Mouse (Mus musculus): ENCODE measurements around the gene Ipo5. TPM values are rescaled to one million over a fixed set of nuclear protein-coding genes. Genes with fewer than 3 reads are reported as not detected.

Gene Ipo5
- polyA plus RNA-seq, 1 experiment from 2014 or later, result 57.3 TPM

DNA sequence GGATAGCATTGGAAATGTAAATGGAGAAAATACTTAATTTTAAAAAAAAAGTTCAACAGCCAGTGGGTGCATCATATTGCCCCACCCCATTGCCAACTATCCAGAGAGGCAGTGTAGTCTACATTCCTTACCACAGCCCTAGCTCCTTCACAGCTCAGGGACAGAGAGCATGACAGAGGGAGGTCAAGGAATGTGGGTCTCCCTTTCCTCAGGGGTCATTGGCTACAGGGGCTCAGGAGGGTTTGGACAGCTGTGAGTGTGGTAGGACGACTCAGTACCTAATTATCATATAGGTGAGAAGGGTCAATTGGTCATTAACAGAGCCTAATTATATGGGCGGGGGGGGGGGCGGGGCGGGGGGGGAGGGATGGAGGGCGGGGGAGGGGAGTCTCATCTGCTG lies 30.4 kb upstream of the Ipo5 start:
- WGBS (ENCODE audit: insufficient replicate concordance), result 67% methylated on average over 2 of the region's 5 CpGs
- no peaks in the 10 kb centered on the region for H3K9me3 ChIP-seq (replicated peaks)

DNA sequence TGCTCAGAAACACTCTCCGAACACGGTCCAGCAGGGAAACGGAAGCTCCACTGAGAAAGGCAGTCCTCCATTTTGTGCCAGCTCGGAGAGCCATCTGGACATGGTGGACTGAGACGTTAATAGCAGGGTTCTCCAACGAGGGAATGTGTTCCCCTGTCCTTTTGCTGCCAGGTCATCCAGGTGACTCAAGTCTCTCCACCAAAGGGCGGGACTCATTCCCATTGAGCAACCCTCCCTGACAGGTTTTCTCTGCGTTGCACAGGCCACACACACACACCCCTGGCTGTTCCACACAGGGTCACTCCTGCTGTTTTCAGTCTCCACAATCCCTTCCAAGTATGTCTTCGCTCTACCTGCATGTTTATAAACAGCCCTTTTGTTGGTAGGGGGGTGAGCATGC lies 30.0 kb upstream of the Ipo5 start:
- 74% methylated on average over 9 of the region's 9 CpGs for WGBS (ENCODE audit: insufficient replicate concordance)
- Histone ChIP-seq H3K4me2 (no peak overlapping the region), H3K4me3 (replicated peaks) (no peak overlapping the region), H3K9ac (no peak overlapping the region), H3K27me3 (no peaks in the 10 kb centered on the region), H3K9me3 (replicated peaks) (no peaks in the 10 kb centered on the region), H3K4me1 (replicated peaks) (0 out of 2 replicates have a peak, but pooled peaks cover 4% of the 10 kb centered on the region), H3K36me3 (no peaks in the 10 kb centered on the region), H3K27ac (no peak overlapping the region)
- DNase-seq, result no peak
- no peak for ATAC-seq (ENCODE audit: low read depth)

More for the DNA sequence above, 30.4 kb upstream of the Ipo5 start:
- no peak for ATAC-seq (ENCODE audit: low read depth)
- Histone ChIP-seq H3K27me3 (no peaks in the 10 kb centered on the region), H3K9ac (no peak overlapping the region), H3K36me3 (no peaks in the 10 kb centered on the region), H3K4me3 (replicated peaks) (no peak overlapping the region), H3K27ac (no peak overlapping the region), H3K4me2 (no peak overlapping the region), H3K4me1 (replicated peaks) (0 out of 2 replicates have a peak, but pooled peaks cover 4% of the 10 kb centered on the region)
- no peak for DNase-seq

DNA sequence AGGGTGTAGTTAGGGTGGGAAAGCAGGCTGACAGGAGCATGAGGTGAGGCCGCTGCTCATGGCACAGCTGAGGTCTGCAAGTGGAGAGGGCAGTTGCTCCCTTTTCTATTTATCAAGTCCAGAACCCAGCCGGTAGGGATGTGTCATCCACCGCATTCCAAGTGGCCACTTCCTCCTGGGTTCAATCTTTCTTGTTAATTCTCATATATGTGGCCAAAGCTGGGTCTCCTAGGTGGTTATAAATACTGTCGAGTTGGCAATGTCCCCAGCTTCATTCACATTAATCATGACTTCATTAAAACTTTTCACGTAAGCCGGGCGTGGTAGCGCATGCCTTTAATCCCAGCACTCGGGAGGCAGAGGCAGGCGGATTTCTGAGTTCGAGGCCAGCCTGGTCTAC lies 22.3 kb upstream of the Ipo5 start:
- Histone ChIP-seq H3K4me3 (replicated peaks) (no peak overlapping the region), H3K27me3 (no peaks in the 10 kb centered on the region), H3K4me2 (no peak overlapping the region), H3K27ac (no peak overlapping the region), H3K4me1 (replicated peaks) (no peaks in the 10 kb centered on the region), H3K9ac (no peak overlapping the region), H3K36me3 (no peaks in the 10 kb centered on the region), H3K9me3 (replicated peaks) (no peaks in the 10 kb centered on the region)
- DNase-seq (no peak), ATAC-seq (ENCODE audit: low read depth) (no peak)
- 67% methylated on average over 11 of the region's 11 CpGs for WGBS (ENCODE audit: insufficient replicate concordance)

DNA sequence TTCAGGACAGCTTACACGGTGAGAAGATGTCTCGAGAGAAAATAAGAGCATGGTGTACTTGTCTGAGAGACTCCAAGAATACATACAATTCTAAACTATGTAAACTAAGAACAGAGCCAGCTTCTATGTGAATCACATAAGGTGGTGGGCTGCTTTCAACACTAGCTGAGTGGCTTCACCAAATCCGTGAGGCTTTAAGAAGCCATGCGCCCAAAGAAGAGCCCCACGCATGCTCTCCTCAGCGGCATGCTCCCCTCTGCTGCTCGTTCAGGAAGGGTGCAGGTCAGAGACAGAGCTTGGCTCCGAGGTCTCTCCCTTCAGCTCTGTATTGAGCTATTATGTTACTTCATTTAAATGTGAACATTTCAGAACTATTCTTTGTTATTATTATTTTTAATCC lies 18.7 kb upstream of the Ipo5 start:
- no peaks in the 10 kb centered on the region for H3K4me1 ChIP-seq (replicated peaks)
- no peaks in the 10 kb centered on the region for H3K27me3 ChIP-seq
- no peak overlapping the region for H3K27ac ChIP-seq
- H3K4me2 ChIP-seq, result no peak overlapping the region
- no peak overlapping the region for H3K9ac ChIP-seq
- ATAC-seq (ENCODE audit: low read depth), result no peak
- 59% methylated on average over 8 of the region's 8 CpGs for WGBS (ENCODE audit: insufficient replicate concordance)
- no peak overlapping the region for H3K4me3 ChIP-seq (replicated peaks)
- no peaks in the 10 kb centered on the region for H3K9me3 ChIP-seq (replicated peaks)
- H3K36me3 ChIP-seq, result no peaks in the 10 kb centered on the region
- no peak for DNase-seq

DNA sequence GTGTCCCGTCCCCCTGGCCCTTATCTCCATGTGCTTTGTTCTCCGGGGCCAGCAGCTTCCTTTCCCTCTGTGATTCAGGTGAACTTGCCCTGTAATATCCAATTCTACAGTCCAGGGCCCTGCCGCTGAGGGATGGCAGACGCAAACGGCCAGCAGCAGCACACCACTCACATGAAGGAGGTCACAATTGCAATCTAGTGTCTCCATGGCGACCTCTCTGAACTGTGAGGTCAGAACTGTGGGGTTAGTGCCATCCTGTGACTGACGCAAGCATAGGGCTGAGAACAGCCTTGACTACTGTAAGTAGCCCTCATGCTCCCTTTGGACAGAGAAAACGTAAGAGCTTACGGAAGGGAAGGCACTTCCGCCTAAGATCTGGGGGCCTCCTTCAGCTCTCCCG lies 14.4 kb upstream of the Ipo5 start:
- H3K27ac ChIP-seq, result no peak overlapping the region
- H3K4me1 ChIP-seq (replicated peaks), result no peaks in the 10 kb centered on the region
- DNase-seq, result no peak
- 69% methylated on average over 11 of the region's 11 CpGs for WGBS (ENCODE audit: insufficient replicate concordance)
- no peak overlapping the region for H3K9ac ChIP-seq
- no peak overlapping the region for H3K4me3 ChIP-seq (replicated peaks)
- no peak overlapping the region for H3K4me2 ChIP-seq
- no peaks in the 10 kb centered on the region for H3K27me3 ChIP-seq
- no peaks in the 10 kb centered on the region for H3K36me3 ChIP-seq
- no peaks in the 10 kb centered on the region for H3K9me3 ChIP-seq (replicated peaks)
- ATAC-seq (ENCODE audit: low read depth), result no peak

DNA sequence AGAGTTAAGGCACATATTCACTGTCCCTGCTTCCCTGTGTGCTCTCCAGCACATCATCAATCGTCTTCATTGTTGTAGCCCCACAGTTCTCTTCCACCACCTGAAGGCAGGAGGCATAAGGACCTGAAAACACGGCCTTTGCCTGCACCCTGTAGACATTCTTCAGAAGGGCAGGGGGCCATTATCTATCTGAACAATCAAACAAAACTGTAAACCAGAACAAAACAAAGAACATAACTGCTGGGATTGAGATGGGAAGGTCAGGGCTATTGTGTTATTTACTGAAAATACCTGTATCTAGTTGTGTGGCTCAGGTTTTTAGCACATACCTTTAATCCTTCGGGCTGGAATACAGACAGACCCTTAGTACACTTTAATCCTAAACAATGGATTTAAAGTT lies 12.1 kb upstream of the Ipo5 start:
- Histone ChIP-seq H3K4me2 (no peak overlapping the region), H3K27ac (no peak overlapping the region), H3K27me3 (no peaks in the 10 kb centered on the region), H3K9ac (no peak overlapping the region), H3K9me3 (replicated peaks) (no peaks in the 10 kb centered on the region), H3K36me3 (no peaks in the 10 kb centered on the region), H3K4me3 (replicated peaks) (no peak overlapping the region), H3K4me1 (replicated peaks) (no peaks in the 10 kb centered on the region)
- no peak for ATAC-seq (ENCODE audit: low read depth)
- no peak for DNase-seq
- WGBS (ENCODE audit: insufficient replicate concordance), result 61% methylated on average over 3 of the region's 3 CpGs

DNA sequence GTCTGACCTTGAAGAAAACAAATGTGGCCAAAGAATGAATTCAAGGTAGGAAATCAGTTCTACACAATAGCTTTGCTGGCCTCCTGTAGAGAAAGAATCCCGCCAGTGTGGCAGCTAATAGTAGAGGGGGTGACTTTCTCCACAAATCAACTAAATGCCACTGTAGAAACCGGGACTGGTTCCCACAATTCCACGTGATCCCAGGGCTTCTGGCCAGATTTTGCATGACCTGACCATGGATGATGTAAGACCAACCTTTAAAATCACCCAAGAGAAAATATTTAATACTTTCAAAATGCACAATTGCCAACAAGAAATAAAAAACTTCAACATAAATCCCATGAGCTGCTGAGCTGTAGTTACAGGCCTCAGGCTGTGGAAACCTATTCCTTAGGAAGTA lies 1.6 kb upstream of the Ipo5 start:
- H3K27ac ChIP-seq, result no peak overlapping the region
- H3K4me3 ChIP-seq (replicated peaks), result no peak overlapping the region
- H3K9me3 ChIP-seq (replicated peaks), result no peaks in the 10 kb centered on the region
- 76% methylated on average over 3 of the region's 3 CpGs for WGBS (ENCODE audit: insufficient replicate concordance)
- peaks cover 29% of the 10 kb centered on the region for H3K4me1 ChIP-seq (replicated peaks)
- no peaks in the 10 kb centered on the region for H3K36me3 ChIP-seq
- ATAC-seq (ENCODE audit: low read depth) (no peak), DNase-seq (no peak)
- no peak overlapping the region for H3K9ac ChIP-seq
- peak overlapping the region; percentile 92; the same call in 1 of the 2 replicates for H3K4me2 ChIP-seq
- H3K27me3 ChIP-seq, result no peaks in the 10 kb centered on the region

DNA sequence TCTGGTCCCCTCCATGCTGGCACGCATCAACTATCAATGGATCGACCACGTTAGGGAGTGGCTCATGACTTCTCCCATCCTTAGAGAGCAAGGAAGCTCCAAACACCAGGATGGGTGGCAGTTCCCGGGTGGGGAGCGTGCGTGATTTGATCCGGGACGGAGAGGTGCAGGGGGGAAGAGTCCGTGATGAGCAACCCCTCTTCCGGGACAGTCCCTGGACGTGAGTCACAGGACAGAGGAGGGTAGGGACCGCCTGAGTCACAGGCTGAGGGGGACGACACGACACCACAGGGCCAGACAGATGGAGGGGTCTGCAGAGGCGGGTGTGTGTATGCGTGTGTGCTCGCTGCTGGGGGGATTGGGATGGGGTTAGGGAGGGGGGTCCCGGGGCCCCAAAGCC lies 704 bp upstream of the Ipo5 start:
- peak; percentile 59 for ATAC-seq (ENCODE audit: low read depth)
- Histone ChIP-seq H3K4me1 (replicated peaks) (peaks cover 29% of the 10 kb centered on the region), H3K9ac (peak overlapping the region; percentile 83), H3K36me3 (no peaks in the 10 kb centered on the region), H3K4me3 (replicated peaks) (peak overlapping the region; percentile 88), H3K4me2 (peak overlapping the region; percentile 92), H3K27ac (peak overlapping the region; percentile 65), H3K9me3 (replicated peaks) (no peaks in the 10 kb centered on the region), H3K27me3 (no peaks in the 10 kb centered on the region)
- DNase-seq, result no peak
- WGBS (ENCODE audit: insufficient replicate concordance), result under 1% methylated on average over 18 of the region's 18 CpGs

DNA sequence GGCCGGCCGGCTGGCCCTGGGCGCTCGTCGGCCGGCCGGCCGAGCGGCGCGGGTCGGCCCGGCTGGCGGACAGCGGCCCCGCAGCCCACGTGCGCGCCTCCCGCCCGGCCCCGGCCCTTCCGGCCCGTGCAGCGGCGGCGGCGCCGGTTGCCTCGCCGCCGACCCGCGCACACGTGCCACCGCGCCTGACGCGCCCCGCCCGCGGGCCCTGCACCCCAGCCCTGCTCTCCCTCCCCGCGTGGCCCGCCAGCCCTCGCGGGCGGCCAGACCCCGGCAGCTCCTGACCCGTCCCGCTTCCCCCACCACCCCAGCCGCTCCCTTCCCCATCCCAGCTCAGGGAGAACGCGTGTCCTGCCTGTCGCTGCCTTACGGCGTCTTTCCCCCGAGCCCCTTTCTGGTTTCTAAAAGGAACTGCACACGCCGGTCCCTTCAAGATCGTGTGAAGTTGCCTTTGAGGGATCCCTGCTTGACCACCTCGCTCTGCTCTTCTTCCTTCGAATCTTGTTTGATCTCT lies 421 bp downstream of the Ipo5 start:
- WGBS (ENCODE audit: insufficient replicate concordance), result under 1% methylated on average over 32 of the region's 63 CpGs
- H3K4me1 ChIP-seq (replicated peaks), result peaks cover 29% of the 10 kb centered on the region
- peak; percentile 40 for ATAC-seq (ENCODE audit: low read depth)

DNA sequence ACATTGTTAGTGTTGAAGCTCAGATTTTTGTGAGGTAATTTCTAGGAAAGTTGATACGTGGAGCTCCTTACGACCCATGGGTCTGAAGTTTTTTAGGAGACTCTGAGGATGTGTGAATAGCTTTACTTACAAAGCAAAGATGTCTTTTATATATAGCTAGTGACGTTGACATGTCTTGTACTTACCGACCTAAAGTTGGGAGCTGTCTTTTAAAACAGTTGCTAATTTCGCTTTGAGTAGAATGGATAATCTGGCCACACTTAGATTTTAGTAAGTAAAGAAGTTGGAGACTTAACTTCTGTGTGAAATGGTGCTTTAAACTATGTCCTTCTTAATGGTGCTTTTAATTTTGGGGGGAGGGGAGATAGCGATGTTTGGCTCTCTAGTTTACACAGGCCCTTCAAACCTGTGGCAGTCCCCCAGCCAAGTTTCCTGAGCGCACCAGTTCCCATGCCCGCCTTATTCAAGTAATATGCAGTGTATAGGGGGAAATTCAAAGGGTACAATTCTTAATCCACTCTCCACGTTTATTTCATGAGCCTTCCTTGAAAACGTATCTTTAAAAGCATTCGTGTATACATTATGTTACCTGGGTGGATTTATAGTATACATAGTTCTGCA lies 1.2 kb downstream of the Ipo5 start:
- H3K9me3 ChIP-seq (replicated peaks), result no peaks in the 10 kb centered on the region
- ATAC-seq (ENCODE audit: low read depth), result no peak
- H3K9ac ChIP-seq, result peak overlapping the region; percentile 91
- H3K4me3 ChIP-seq (replicated peaks), result peak overlapping the region; percentile 88
- peak overlapping the region; percentile 92 for H3K4me2 ChIP-seq
- peaks cover 29% of the 10 kb centered on the region for H3K4me1 ChIP-seq (replicated peaks)
- no peaks in the 10 kb centered on the region for H3K27me3 ChIP-seq
- DNase-seq, result no peak
- H3K27ac ChIP-seq, result peak overlapping the region; percentile 84
- H3K36me3 ChIP-seq, result peaks cover 7% of the 10 kb centered on the region
- WGBS (ENCODE audit: insufficient replicate concordance), result 11% methylated on average over 11 of the region's 11 CpGs

More for the DNA sequence above, 421 bp downstream of the Ipo5 start:
- Histone ChIP-seq H3K27ac (peak overlapping the region; percentile 84), H3K27me3 (no peaks in the 10 kb centered on the region), H3K9me3 (replicated peaks) (no peaks in the 10 kb centered on the region), H3K9ac (peak overlapping the region; percentile 91), H3K4me2 (peak overlapping the region; percentile 92), H3K4me3 (replicated peaks) (peak overlapping the region; percentile 88), H3K36me3 (no peaks in the 10 kb centered on the region)
- peak; percentile 18 for DNase-seq

DNA sequence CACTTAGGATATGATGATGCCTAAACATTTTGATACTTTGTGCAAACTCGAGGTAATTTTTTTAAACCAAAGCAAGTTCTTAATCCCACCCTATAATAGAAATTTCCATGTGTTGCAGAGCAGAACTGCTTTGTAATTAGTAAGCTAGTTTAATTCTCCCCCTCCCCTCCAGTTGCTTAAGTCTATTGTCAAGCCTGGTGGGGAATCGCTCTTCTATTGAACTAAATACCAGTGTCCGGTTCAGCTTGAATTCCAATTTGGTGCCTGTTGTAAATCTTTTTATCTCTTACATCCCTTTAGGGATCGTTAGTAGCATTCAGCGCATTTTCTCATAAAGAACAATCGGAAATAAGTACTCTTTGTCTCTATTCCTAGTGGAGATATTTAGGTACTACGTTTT lies 1.9 kb downstream of the Ipo5 start:
- H3K27ac ChIP-seq, result no peak overlapping the region
- peak overlapping the region; percentile 88 for H3K4me3 ChIP-seq (replicated peaks)
- peaks cover 29% of the 10 kb centered on the region for H3K4me1 ChIP-seq (replicated peaks)
- 58% methylated on average over 7 of the region's 7 CpGs for WGBS (ENCODE audit: insufficient replicate concordance)
- H3K9ac ChIP-seq, result peak overlapping the region; percentile 91
- no peak for ATAC-seq (ENCODE audit: low read depth)
- no peak for DNase-seq
- H3K36me3 ChIP-seq, result peaks cover 10% of the 10 kb centered on the region
- H3K27me3 ChIP-seq, result no peaks in the 10 kb centered on the region
- H3K4me2 ChIP-seq, result peak overlapping the region; percentile 92
- H3K9me3 ChIP-seq (replicated peaks), result no peaks in the 10 kb centered on the region

DNA sequence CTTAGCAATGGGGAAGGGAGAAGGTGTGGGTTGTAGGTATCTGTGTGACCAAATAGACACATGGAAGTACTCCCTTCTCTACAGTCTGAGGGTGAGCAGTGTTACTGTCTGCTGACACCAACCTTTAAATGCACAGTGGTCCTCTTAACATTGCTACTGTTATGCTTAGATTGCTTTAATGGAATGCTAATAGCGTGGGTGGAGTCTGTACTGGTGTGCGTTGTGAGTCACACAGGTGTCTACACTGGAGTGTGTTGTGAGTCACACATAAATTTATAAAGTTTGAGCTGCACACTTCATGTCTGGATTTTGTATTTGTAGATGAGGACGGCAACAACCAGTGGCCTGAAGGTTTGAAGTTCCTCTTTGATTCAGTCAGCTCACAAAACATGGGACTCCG lies 10.8 kb downstream of the Ipo5 start:
- no peak for ATAC-seq (ENCODE audit: low read depth)
- Histone ChIP-seq H3K4me3 (replicated peaks) (no peak overlapping the region), H3K9me3 (replicated peaks) (no peaks in the 10 kb centered on the region), H3K27ac (no peak overlapping the region), H3K4me2 (no peak overlapping the region), H3K9ac (no peak overlapping the region), H3K36me3 (peaks cover 93% of the 10 kb centered on the region), H3K4me1 (replicated peaks) (no peaks in the 10 kb centered on the region), H3K27me3 (no peaks in the 10 kb centered on the region)
- DNase-seq, result no peak
- 86% methylated on average over 4 of the region's 4 CpGs for WGBS (ENCODE audit: insufficient replicate concordance)

All from liver, embryonic 13.5 days (tissue).